Mouse (Mus musculus): Measurements from ENCODE around the gene Aprt. TPM values are rescaled to one million over a fixed set of nuclear protein-coding genes. Genes with fewer than 3 reads are reported as not detected.
A peak's percentile ranks its signal among the peaks of the same experiment; 100 is the strongest.

The Aprt gene
- polyA plus RNA-seq, 1 experiment from 2014 or later = 262 TPM

GRCm38 (mm10) chr8:122616181-122616905 lies 39.6 kb upstream of the Aprt start:
- Histone ChIP-seq H3K4me3 (ENCODE audit: low read depth, low read length) (no peak overlapping the region), H3K27ac (ENCODE audit: low read depth, low read length) (no peak overlapping the region), H3K4me1 (ENCODE audit: control insufficient read depth, insufficient read depth, low read length) (peaks cover 13% of the 10 kb centered on the region), H3K36me3 (ENCODE audit: control insufficient read depth, insufficient read depth, low read length) (peaks cover 2% of the 10 kb centered on the region; the same call in 1 of the 2 replicates), H3K9ac (ENCODE audit: low read depth, low read length) (no peak overlapping the region), H3K4me2 (no peak overlapping the region), H3K9me3 (replicated peaks; ENCODE audit: control insufficient read depth, low read length) (no peaks in the 10 kb centered on the region), H3K27me3 (ENCODE audit: control insufficient read depth, insufficient read depth, low read length) (no peaks in the 10 kb centered on the region; the same call in 1 of the 2 replicates)
- ATAC-seq (replicated peaks; ENCODE audit: insufficient number of reproducible peaks, low FRiP score, low TSS enrichment) = no peak
- 69% methylated on average over 9 of the region's 9 CpGs for WGBS (ENCODE audit: insufficient replicate concordance)

GRCm38 (mm10) chr8:122611295-122612133 lies 34.8 kb upstream of the Aprt start, which contains the start of the genes Galns and Trappc2l:
TSS of gene Galns (minus strand) at chr8:122611463.
TSS of gene Trappc2l (plus strand) at chr8:122611640.
- Histone ChIP-seq H3K36me3 (ENCODE audit: control insufficient read depth, insufficient read depth, low read length) (peaks cover 2% of the 10 kb centered on the region; the same call in 1 of the 2 replicates), H3K9ac (ENCODE audit: low read depth, low read length) (peak within 1 kb of the TSS; percentile 81), H3K27me3 (ENCODE audit: control insufficient read depth, insufficient read depth, low read length) (no peaks in the 10 kb centered on the region), H3K4me3 (ENCODE audit: low read depth, low read length) (peak within 1 kb of the TSS; percentile 75), H3K9me3 (replicated peaks; ENCODE audit: control insufficient read depth, low read length) (no peaks in the 10 kb centered on the region), H3K27ac (ENCODE audit: low read depth, low read length) (peak within 1 kb of the TSS; percentile 82), H3K4me2 (peak within 1 kb of the TSS; percentile 81), H3K4me1 (ENCODE audit: control insufficient read depth, insufficient read depth, low read length) (peaks cover 9% of the 10 kb centered on the region)
- peak; percentile 97 for ATAC-seq (replicated peaks; ENCODE audit: insufficient number of reproducible peaks, low FRiP score, low TSS enrichment)
- under 1% methylated on average over 56 of the region's 57 CpGs for WGBS (ENCODE audit: insufficient replicate concordance)

GRCm38 (mm10) chr8:122610612-122611277 lies 34.0 kb upstream of the Aprt start:
- Histone ChIP-seq H3K36me3 (ENCODE audit: control insufficient read depth, insufficient read depth, low read length) (peaks cover 2% of the 10 kb centered on the region; the same call in 1 of the 2 replicates), H3K4me3 (ENCODE audit: low read depth, low read length) (peak overlapping the region; percentile 75), H3K4me1 (ENCODE audit: control insufficient read depth, insufficient read depth, low read length) (peaks cover 9% of the 10 kb centered on the region), H3K9ac (ENCODE audit: low read depth, low read length) (peak overlapping the region; percentile 81), H3K27ac (ENCODE audit: low read depth, low read length) (peak overlapping the region; percentile 57; the same call in 1 of the 2 replicates), H3K27me3 (ENCODE audit: control insufficient read depth, insufficient read depth, low read length) (no peaks in the 10 kb centered on the region), H3K9me3 (replicated peaks; ENCODE audit: control insufficient read depth, low read length) (no peaks in the 10 kb centered on the region), H3K4me2 (peak overlapping the region; percentile 81)
- ATAC-seq (replicated peaks; ENCODE audit: insufficient number of reproducible peaks, low FRiP score, low TSS enrichment) = peak; percentile 41
- WGBS (ENCODE audit: insufficient replicate concordance) = 7% methylated on average over 20 of the region's 20 CpGs

GRCm38 (mm10) chr8:122610209-122610608 lies 33.5 kb upstream of the Aprt start:
- H3K9me3 ChIP-seq (replicated peaks; ENCODE audit: control insufficient read depth, low read length) = no peaks in the 10 kb centered on the region
- peaks cover 2% of the 10 kb centered on the region; the same call in 1 of the 2 replicates for H3K36me3 ChIP-seq (ENCODE audit: control insufficient read depth, insufficient read depth, low read length)
- H3K4me1 ChIP-seq (ENCODE audit: control insufficient read depth, insufficient read depth, low read length) = peaks cover 9% of the 10 kb centered on the region
- no peak overlapping the region for H3K4me3 ChIP-seq (ENCODE audit: low read depth, low read length)
- ATAC-seq (replicated peaks; ENCODE audit: insufficient number of reproducible peaks, low FRiP score, low TSS enrichment) = no peak
- 64% methylated on average over 4 of the region's 4 CpGs for WGBS (ENCODE audit: insufficient replicate concordance)
- H3K4me2 ChIP-seq = peak overlapping the region; percentile 81
- H3K9ac ChIP-seq (ENCODE audit: low read depth, low read length) = no peak overlapping the region
- H3K27ac ChIP-seq (ENCODE audit: low read depth, low read length) = no peak overlapping the region
- H3K27me3 ChIP-seq (ENCODE audit: control insufficient read depth, insufficient read depth, low read length) = no peaks in the 10 kb centered on the region

GRCm38 (mm10) chr8:122606810-122607209 lies 30.1 kb upstream of the Aprt start:
- Histone ChIP-seq H3K9ac (ENCODE audit: low read depth, low read length) (no peak overlapping the region), H3K4me1 (ENCODE audit: control insufficient read depth, insufficient read depth, low read length) (peaks cover 7% of the 10 kb centered on the region), H3K36me3 (ENCODE audit: control insufficient read depth, insufficient read depth, low read length) (no peaks in the 10 kb centered on the region), H3K9me3 (replicated peaks; ENCODE audit: control insufficient read depth, low read length) (no peaks in the 10 kb centered on the region), H3K4me2 (no peak overlapping the region), H3K27ac (ENCODE audit: low read depth, low read length) (no peak overlapping the region), H3K27me3 (ENCODE audit: control insufficient read depth, insufficient read depth, low read length) (no peaks in the 10 kb centered on the region), H3K4me3 (ENCODE audit: low read depth, low read length) (no peak overlapping the region)
- 86% methylated on average over 11 of the region's 12 CpGs for WGBS (ENCODE audit: insufficient replicate concordance)
- ATAC-seq (replicated peaks; ENCODE audit: insufficient number of reproducible peaks, low FRiP score, low TSS enrichment) = no peak

GRCm38 (mm10) chr8:122605367-122605766 lies 28.7 kb upstream of the Aprt start:
- H3K4me3 ChIP-seq (ENCODE audit: low read depth, low read length) = no peak overlapping the region
- ATAC-seq (replicated peaks; ENCODE audit: insufficient number of reproducible peaks, low FRiP score, low TSS enrichment) = no peak
- H3K9ac ChIP-seq (ENCODE audit: low read depth, low read length) = no peak overlapping the region
- no peak overlapping the region for H3K27ac ChIP-seq (ENCODE audit: low read depth, low read length)
- H3K36me3 ChIP-seq (ENCODE audit: control insufficient read depth, insufficient read depth, low read length) = no peaks in the 10 kb centered on the region
- no peaks in the 10 kb centered on the region for H3K27me3 ChIP-seq (ENCODE audit: control insufficient read depth, insufficient read depth, low read length)
- H3K9me3 ChIP-seq (replicated peaks; ENCODE audit: control insufficient read depth, low read length) = no peaks in the 10 kb centered on the region
- 60% methylated on average over 4 of the region's 4 CpGs for WGBS (ENCODE audit: insufficient replicate concordance)
- peaks cover 7% of the 10 kb centered on the region for H3K4me1 ChIP-seq (ENCODE audit: control insufficient read depth, insufficient read depth, low read length)
- H3K4me2 ChIP-seq = no peak overlapping the region

GRCm38 (mm10) chr8:122604640-122605039 lies 27.9 kb upstream of the Aprt start:
- 42% methylated on average over 1 of the region's 1 CpGs for WGBS (ENCODE audit: insufficient replicate concordance)
- no peak for ATAC-seq (replicated peaks; ENCODE audit: insufficient number of reproducible peaks, low FRiP score, low TSS enrichment)

GRCm38 (mm10) chr8:122600666-122601065 lies 24.0 kb upstream of the Aprt start:
- 93% methylated on average over 9 of the region's 9 CpGs for WGBS (ENCODE audit: insufficient replicate concordance)
- ATAC-seq (replicated peaks; ENCODE audit: insufficient number of reproducible peaks, low FRiP score, low TSS enrichment) = no peak

More at GRCm38 (mm10) chr8:122604640-122605039, 27.9 kb upstream of the Aprt start:
- Histone ChIP-seq H3K27me3 (ENCODE audit: control insufficient read depth, insufficient read depth, low read length) (no peaks in the 10 kb centered on the region), H3K4me1 (ENCODE audit: control insufficient read depth, insufficient read depth, low read length) (peaks cover 7% of the 10 kb centered on the region), H3K36me3 (ENCODE audit: control insufficient read depth, insufficient read depth, low read length) (no peaks in the 10 kb centered on the region), H3K9me3 (replicated peaks; ENCODE audit: control insufficient read depth, low read length) (no peaks in the 10 kb centered on the region), H3K27ac (ENCODE audit: low read depth, low read length) (no peak overlapping the region), H3K4me3 (ENCODE audit: low read depth, low read length) (no peak overlapping the region), H3K9ac (ENCODE audit: low read depth, low read length) (no peak overlapping the region), H3K4me2 (no peak overlapping the region)

More at GRCm38 (mm10) chr8:122600666-122601065, 24.0 kb upstream of the Aprt start:
- Histone ChIP-seq H3K9me3 (replicated peaks; ENCODE audit: control insufficient read depth, low read length) (no peaks in the 10 kb centered on the region), H3K4me3 (ENCODE audit: low read depth, low read length) (no peak overlapping the region), H3K27ac (ENCODE audit: low read depth, low read length) (no peak overlapping the region), H3K4me2 (no peak overlapping the region), H3K27me3 (ENCODE audit: control insufficient read depth, insufficient read depth, low read length) (no peaks in the 10 kb centered on the region), H3K4me1 (ENCODE audit: control insufficient read depth, insufficient read depth, low read length) (peaks cover 7% of the 10 kb centered on the region), H3K36me3 (ENCODE audit: control insufficient read depth, insufficient read depth, low read length) (no peaks in the 10 kb centered on the region; the same call in 1 of the 2 replicates), H3K9ac (ENCODE audit: low read depth, low read length) (no peak overlapping the region)
